Mouse (Mus musculus) heart, postnatal 25 days (tissue): ENCODE measurements around the gene Coil. TPM values are rescaled to one million over a fixed set of nuclear protein-coding genes. Genes with fewer than 3 reads are reported as not detected.
A peak's percentile ranks its signal among the peaks of the same experiment; 100 is the strongest.

Source experiments
- DNase-seq: peaks from one replicate; pipeline ENCODE4 v3.0.0; 2022; ENCODE audit warnings: low spot score
- intact Hi-C: fragments of 180-260 bp; cut with DNase I; formaldehyde crosslinking; loops from one replicate; pipeline ENCODE4 v1.15.1; 2025
- total RNA-seq, 2 experiments: library from RNA; stranded (reverse); gene quantifications; 2 replicates each; pipeline ENCODE4 v1.2.3; 2021

The Coil gene
- total RNA-seq, 2 experiments from 2014 or later, result 4.6 to 4.9 TPM

- DNase-seq, result no peak
Observed at GRCm38 (mm10) chr11:89001569-89001968, 31.5 kb downstream of the Coil start.

GRCm38 (mm10) chr11:89002068-89002467 is 32.0 kb downstream of the Coil start:
- no peak for DNase-seq
- intact Hi-C loops, result no loop called here

More at GRCm38 (mm10) chr11:89001569-89001968, 31.5 kb downstream of the Coil start:
- intact Hi-C loops, result loop anchor here (2.0 kb wide), 1 partner anchor 57 kb away; no protein-coding TSS in a partner anchor

GRCm38 (mm10) chr11:89002621-89003020 is 32.6 kb downstream of the Coil start:
- DNase-seq, result no peak
- intact Hi-C loops, result no loop called here

GRCm38 (mm10) chr11:89003078-89003477 is 33.0 kb downstream of the Coil start:
- intact Hi-C loops, result no loop called here
- no peak for DNase-seq

- intact Hi-C loops, result loop anchor here (2.0 kb wide), 1 partner anchor 19 kb away; no protein-coding TSS in a partner anchor
- no peak for DNase-seq
Observed at GRCm38 (mm10) chr11:89003726-89004125, 33.7 kb downstream of the Coil start.

- intact Hi-C loops, result loop anchor here (2.0 kb wide), 1 partner anchor 17 kb away; no protein-coding TSS in a partner anchor
- no peak for DNase-seq
Observed at GRCm38 (mm10) chr11:89005473-89005872, 35.4 kb downstream of the Coil start.

GRCm38 (mm10) chr11:89006404-89006803 is 36.4 kb downstream of the Coil start:
- intact Hi-C loops, result no loop called here

GRCm38 (mm10) chr11:89007582-89007981 is 37.5 kb downstream of the Coil start:
- intact Hi-C loops, result no loop called here
- no peak for DNase-seq

More at GRCm38 (mm10) chr11:89006404-89006803, 36.4 kb downstream of the Coil start:
- DNase-seq, result no peak

- intact Hi-C loops, result no loop called here
- no peak for DNase-seq
Observed at GRCm38 (mm10) chr11:89009066-89009465, 39.0 kb downstream of the Coil start.

GRCm38 (mm10) chr11:89009496-89009895 is 39.4 kb downstream of the Coil start:
- intact Hi-C loops, result no loop called here
- DNase-seq, result no peak

GRCm38 (mm10) chr11:89012241-89012640 is 42.2 kb downstream of the Coil start:
- intact Hi-C loops, result no loop called here
- no peak for DNase-seq

GRCm38 (mm10) chr11:89017514-89018182 is 47.6 kb downstream of the Coil start:
- intact Hi-C loops, result no loop called here
- DNase-seq, result no peak

GRCm38 (mm10) chr11:89020681-89021305 is 50.7 kb downstream of the Coil start:
- intact Hi-C loops, result no loop called here
- DNase-seq, result no peak

GRCm38 (mm10) chr11:89021687-89022086 is 51.6 kb downstream of the Coil start:
- intact Hi-C loops, result loop anchor here (2.0 kb wide), 1 partner anchor 17 kb away; no protein-coding TSS in a partner anchor
- no peak for DNase-seq

GRCm38 (mm10) chr11:89022120-89022731 is 52.2 kb downstream of the Coil start:
- intact Hi-C loops, result loop anchor here (2.0 kb wide), 1 partner anchor 17 kb away; no protein-coding TSS in a partner anchor
- no peak for DNase-seq

GRCm38 (mm10) chr11:89023477-89023876 is 53.4 kb downstream of the Coil start:
- intact Hi-C loops, result loop anchor here (2.0 kb wide), 1 partner anchor 19 kb away; no protein-coding TSS in a partner anchor

GRCm38 (mm10) chr11:89024181-89024881 is 54.3 kb downstream of the Coil start:
- intact Hi-C loops, result no loop called here
- peak; percentile 77 for DNase-seq

More at GRCm38 (mm10) chr11:89023477-89023876, 53.4 kb downstream of the Coil start:
- no peak for DNase-seq

- intact Hi-C loops, result no loop called here
- no peak for DNase-seq
Observed at GRCm38 (mm10) chr11:89025603-89026002, 55.6 kb downstream of the Coil start.

- DNase-seq, result peak; percentile 17
- intact Hi-C loops, result no loop called here
Observed at GRCm38 (mm10) chr11:89026117-89026516, 56.1 kb downstream of the Coil start.

GRCm38 (mm10) chr11:89027955-89028361 is 57.9 kb downstream of the Coil start:
- intact Hi-C loops, result loop anchor here (2.0 kb wide), 1 partner anchor 29 kb away; the partner anchor contains the start of gene Trim25
- peak; percentile 65 for DNase-seq
